Mouse (Mus musculus): ENCODE results near the gene Prkacb.

DNA sequence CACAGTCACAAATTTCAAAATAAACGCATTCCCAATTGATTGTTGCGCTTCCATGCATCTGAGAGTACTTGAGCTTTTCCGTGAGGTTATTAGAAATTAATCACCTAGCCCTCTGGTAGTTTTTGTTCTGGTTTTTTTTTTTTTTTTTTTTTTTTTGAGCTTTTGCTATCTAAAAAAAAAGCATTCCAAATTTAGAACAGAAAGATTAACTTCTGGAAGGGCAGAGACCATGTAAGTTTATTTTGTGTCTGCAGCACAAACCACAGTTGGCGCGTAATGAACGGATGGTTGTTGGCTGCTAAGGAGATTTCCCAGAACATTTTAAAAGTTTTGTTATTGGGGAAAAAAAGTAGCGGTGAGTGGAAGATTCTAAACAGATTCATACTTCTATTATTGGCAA is 834 bp upstream of the Prkacb start:
- no peak for TF ChIP-seq CTCF (IDR thresholded peaks at IDR 0.05; ENCODE audit: low read depth, low read length)
- no peak for TF ChIP-seq POLR2A (IDR thresholded peaks at IDR 0.05; ENCODE audit: borderline replicate concordance, low read depth, low read length)

All from bone marrow macrophage, adult 2 months (primary cell).